Mouse (Mus musculus) heart, adult 2 months (tissue): Measurements from ENCODE around the gene Tbc1d14. TPM values are rescaled to one million over a fixed set of nuclear protein-coding genes. Genes with fewer than 3 reads are reported as not detected.

Experiments used
- DNase-seq, 2 experiments: peaks; one replicate each; pipeline ENCODE4 v3.0.0; 2021
- H3K27ac ChIP-seq: fragments of 200-600 bp; 2 replicates; pipeline ENCODE4 v1.8.1; 2022
- H3K27me3 ChIP-seq: fragments of 200-500 bp; 2 replicates; pipeline ENCODE4 v1.6.1; 2012; ENCODE audit warnings: mild to moderate bottlenecking, low read length, inconsistent platforms, mixed read lengths; ENCODE audit not compliant: control insufficient read depth, insufficient read depth
- H3K36me3 ChIP-seq: fragments of 200-500 bp; 2 replicates; pipeline ENCODE4 v1.6.1; 2012; ENCODE audit warnings: low read length, inconsistent platforms; ENCODE audit not compliant: control insufficient read depth, insufficient read depth
- H3K4me1 ChIP-seq: fragments of 200-500 bp; 2 replicates; pipeline ENCODE4 v1.6.1; 2011; ENCODE audit warnings: low read length; ENCODE audit not compliant: control insufficient read depth, insufficient read depth
- H3K4me3 ChIP-seq: fragments of 200-600 bp; 2 replicates; pipeline ENCODE4 v1.8.1; 2022
- H3K79me2 ChIP-seq: fragments of 200-500 bp; replicated peaks from 2 replicates; pipeline ENCODE4 v1.6.1; 2012; ENCODE audit warnings: mild to moderate bottlenecking, inconsistent platforms, low read length, moderate library complexity, mixed read lengths; ENCODE audit not compliant: control insufficient read depth, insufficient read depth
- H3K9ac ChIP-seq: fragments of 200-500 bp; 2 replicates; pipeline ENCODE4 v1.6.1; 2012; ENCODE audit warnings: low read depth, mild to moderate bottlenecking, control low read depth, inconsistent platforms, low read length, mixed read lengths
- CTCF ChIP-seq: fragments of 200-600 bp; IDR thresholded peaks from 2 replicates; pipeline ENCODE4 v1.8.1; 2022; ENCODE audit warnings: antibody characterized with exemption, mild to moderate bottlenecking, moderate library complexity
- EP300 ChIP-seq: fragments of 200-500 bp; IDR thresholded peaks from 2 replicates; pipeline ENCODE4 v1.6.1; 2011; ENCODE audit warnings: low read depth, low read length, control low read depth; ENCODE audit not compliant: insufficient read depth
- POLR2A ChIP-seq: fragments of 200-500 bp; IDR thresholded peaks from 2 replicates; pipeline ENCODE4 v1.6.1; 2011; ENCODE audit warnings: mild to moderate bottlenecking, low read depth, low read length, control low read depth; ENCODE audit not compliant: insufficient read depth
- WGBS: fragments of 180-500 bp; shearing (Covaris S2); methylation state at CpG from one replicate; pipeline ENCODE4 v1.1.7; 2018; 5-methylcytosine and 5-hydroxymethylcytosine counted together
- intact Hi-C: fragments of 180-260 bp; cut with DNase I; formaldehyde crosslinking; loops from one replicate; pipeline ENCODE4 v1.15.1; 2025
- polyA plus RNA-seq: library from polyadenylated mRNA; depleted of rRNA; stranded (reverse); fragments of >200 nt; gene quantifications from 2 replicates; pipeline ENCODE4 v1.2.3, GENCODE M21; 2012
- total RNA-seq, 2 experiments: library from RNA; stranded (reverse); gene quantifications; 2 replicates each; pipeline ENCODE4 v1.2.3; 2021

Tbc1d14 gene
- total and polyA plus RNA-seq, 3 experiments = 11.7 to 13.0 (median 12.4) TPM

DNA sequence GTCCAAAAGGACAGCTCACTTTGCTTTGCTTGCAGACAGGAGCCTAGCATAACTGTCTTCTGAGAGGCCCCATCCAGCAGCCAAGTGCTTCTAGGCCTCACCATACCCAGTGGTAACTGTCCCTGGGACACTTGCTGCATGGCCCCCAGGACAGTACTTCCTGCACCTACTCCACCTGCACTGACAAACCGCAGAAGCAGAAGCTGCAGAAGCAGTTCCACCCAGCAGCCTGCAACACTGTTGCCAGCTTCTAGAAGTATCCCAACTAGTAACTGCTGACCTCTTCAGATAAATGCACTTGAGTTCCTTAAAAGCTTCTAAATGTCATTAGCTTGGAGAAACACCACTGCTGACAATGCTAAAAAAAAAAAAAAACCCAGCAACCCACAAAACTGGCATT lies 78.0 kb downstream of the Tbc1d14 start:
- no peak overlapping the region for H3K9ac ChIP-seq
- H3K27me3 ChIP-seq = no peaks in the 10 kb centered on the region
- WGBS = 69% methylated on average over 1 of the region's 1 CpGs
- no peaks in the 10 kb centered on the region for H3K36me3 ChIP-seq
- no peaks in the 10 kb centered on the region for H3K79me2 ChIP-seq
- TF ChIP-seq CTCF (no peak), EP300 (no peak), POLR2A (no peak)
- intact Hi-C loops = no loop called here
- H3K4me3 ChIP-seq = no peak overlapping the region
- no peaks in the 10 kb centered on the region for H3K4me1 ChIP-seq
- no peak overlapping the region for H3K27ac ChIP-seq
- DNase-seq = peak in 1 of 2 experiments; percentile 43

DNA sequence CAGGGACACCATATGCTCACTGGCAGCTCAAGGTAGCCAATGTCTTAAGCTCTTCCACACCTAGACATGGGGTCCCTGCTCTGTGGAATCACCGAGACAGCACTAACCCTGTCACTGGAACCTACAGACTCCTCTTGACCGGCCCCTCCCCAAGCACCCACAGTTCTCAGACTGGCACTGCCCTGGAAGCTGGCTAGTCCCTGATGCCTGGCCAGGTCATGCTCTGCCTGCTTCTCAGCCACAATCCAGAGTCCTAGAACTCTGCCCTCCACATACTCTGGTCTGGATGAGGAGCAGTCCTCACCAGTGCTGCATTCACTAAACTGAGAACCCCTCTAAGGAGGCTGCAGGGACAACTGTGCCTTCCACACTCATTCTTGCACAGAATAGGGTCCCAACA lies 82.1 kb downstream of the Tbc1d14 start:
- no peak overlapping the region for H3K9ac ChIP-seq
- no peak overlapping the region for H3K4me3 ChIP-seq
- intact Hi-C loops = no loop called here
- H3K36me3 ChIP-seq = no peaks in the 10 kb centered on the region
- no peak for DNase-seq
- H3K27me3 ChIP-seq = no peaks in the 10 kb centered on the region
- WGBS = 97% methylated on average over 2 of the region's 2 CpGs
- no peaks in the 10 kb centered on the region for H3K79me2 ChIP-seq
- no peaks in the 10 kb centered on the region for H3K4me1 ChIP-seq
- TF ChIP-seq POLR2A (no peak), EP300 (no peak), CTCF (no peak)
- H3K27ac ChIP-seq = no peak overlapping the region

DNA sequence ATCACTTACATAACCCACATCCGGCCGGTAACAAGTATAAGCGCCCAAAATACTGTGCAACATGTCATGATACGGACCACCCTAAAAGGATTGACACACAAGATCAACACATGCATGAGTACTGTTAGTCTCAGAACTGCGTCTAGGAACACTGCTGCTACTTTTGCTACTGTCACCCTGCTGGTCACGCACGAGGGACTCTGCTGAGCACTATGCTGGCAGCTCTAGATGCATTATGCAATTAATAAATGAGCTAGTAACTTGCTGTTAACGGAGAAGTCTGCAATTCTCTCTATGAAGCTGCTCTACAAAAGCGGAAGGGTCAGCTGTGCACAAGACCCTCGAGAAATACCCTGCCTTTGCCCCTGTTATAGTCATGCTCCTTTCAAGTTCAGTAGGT lies 84.7 kb downstream of the Tbc1d14 start:
- 94% methylated on average over 10 of the region's 10 CpGs for WGBS
- no peak for DNase-seq
- intact Hi-C loops = no loop called here

DNA sequence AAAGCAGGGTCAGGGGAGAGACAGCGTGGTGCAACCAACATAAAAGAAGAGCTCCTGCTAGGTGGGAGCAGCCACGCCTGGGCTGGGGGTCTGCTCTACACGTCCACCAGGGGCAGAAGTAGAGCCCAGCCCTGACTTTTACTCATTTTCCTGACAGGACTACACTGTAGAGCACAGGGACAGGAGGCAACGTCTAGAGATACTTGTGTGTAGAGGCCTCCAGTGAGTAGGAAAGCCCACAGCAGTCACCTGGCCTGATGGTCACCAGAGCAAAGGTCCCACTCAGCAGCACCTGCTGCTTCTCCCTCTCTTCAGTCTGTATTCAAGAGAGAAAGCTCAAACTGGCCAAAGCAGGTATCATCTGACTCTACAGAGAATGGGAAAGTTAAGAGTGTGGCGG lies 87.4 kb downstream of the Tbc1d14 start:
- Histone ChIP-seq H3K4me1 (no peaks in the 10 kb centered on the region), H3K9ac (no peak overlapping the region), H3K36me3 (no peaks in the 10 kb centered on the region), H3K79me2 (no peaks in the 10 kb centered on the region), H3K4me3 (no peak overlapping the region), H3K27me3 (no peaks in the 10 kb centered on the region), H3K27ac (no peak overlapping the region)
- TF ChIP-seq EP300 = no peak
- TF ChIP-seq CTCF = no peak
- no peak for TF ChIP-seq POLR2A
- 88% methylated on average over 5 of the region's 5 CpGs for WGBS
- intact Hi-C loops = no loop called here
- DNase-seq = no peak

More for the DNA sequence above, 84.7 kb downstream of the Tbc1d14 start:
- Histone ChIP-seq H3K4me1 (no peaks in the 10 kb centered on the region), H3K9ac (no peak overlapping the region), H3K27ac (no peak overlapping the region), H3K79me2 (no peaks in the 10 kb centered on the region), H3K36me3 (no peaks in the 10 kb centered on the region), H3K27me3 (no peaks in the 10 kb centered on the region), H3K4me3 (no peak overlapping the region)
- TF ChIP-seq CTCF (no peak), EP300 (no peak), POLR2A (no peak)

DNA sequence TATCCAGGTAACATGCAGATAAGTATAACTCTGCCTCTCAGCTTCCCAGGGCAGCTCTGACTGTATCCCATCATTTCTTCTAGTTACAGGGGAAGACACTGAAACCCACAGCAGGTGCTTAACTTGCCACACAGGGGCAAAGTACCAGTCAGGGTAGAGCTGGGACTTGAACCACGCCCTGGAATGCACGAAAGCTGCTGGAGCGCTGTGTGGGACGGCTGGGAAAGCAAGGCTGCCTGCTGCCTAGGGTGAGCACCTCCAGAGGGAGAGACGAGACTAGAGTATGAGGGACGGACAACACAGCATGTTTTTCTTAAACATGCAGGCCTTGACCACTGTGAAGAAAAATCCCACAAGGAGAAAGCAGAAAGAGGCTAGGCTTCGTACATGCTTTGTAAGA lies 87.8 kb downstream of the Tbc1d14 start:
- TF ChIP-seq POLR2A (no peak), CTCF (no peak), EP300 (no peak)
- H3K4me1 ChIP-seq = no peaks in the 10 kb centered on the region
- no peak overlapping the region for H3K9ac ChIP-seq
- no peaks in the 10 kb centered on the region for H3K79me2 ChIP-seq
- H3K4me3 ChIP-seq = no peak overlapping the region
- intact Hi-C loops = no loop called here
- no peaks in the 10 kb centered on the region for H3K36me3 ChIP-seq
- no peak for DNase-seq
- no peaks in the 10 kb centered on the region for H3K27me3 ChIP-seq
- WGBS = 88% methylated on average over 7 of the region's 7 CpGs
- no peak overlapping the region for H3K27ac ChIP-seq

DNA sequence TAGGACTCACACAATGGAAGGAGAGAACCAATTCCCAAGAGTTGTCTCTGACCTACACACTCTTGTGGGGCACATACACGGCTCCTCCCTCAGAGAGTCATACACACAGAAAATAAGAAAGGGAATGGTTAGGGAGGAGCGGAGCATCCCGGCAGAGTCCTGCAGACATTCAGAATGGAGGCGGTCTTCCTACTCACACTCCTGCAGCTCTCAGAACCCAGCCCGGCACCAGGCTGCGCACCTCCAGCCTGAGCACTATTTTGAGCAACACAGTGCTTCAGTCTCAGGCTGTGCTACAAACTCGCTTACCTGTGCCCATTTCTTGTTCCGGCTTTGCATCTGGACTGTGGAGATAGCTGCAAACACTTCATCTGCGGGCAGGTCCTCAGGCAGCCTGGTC lies 98.4 kb downstream of the Tbc1d14 start:
- Histone ChIP-seq H3K79me2 (no peaks in the 10 kb centered on the region), H3K4me3 (no peak overlapping the region), H3K36me3 (no peaks in the 10 kb centered on the region), H3K9ac (no peak overlapping the region), H3K27ac (no peak overlapping the region), H3K4me1 (no peaks in the 10 kb centered on the region), H3K27me3 (no peaks in the 10 kb centered on the region)
- WGBS = 95% methylated on average over 9 of the region's 9 CpGs
- intact Hi-C loops = no loop called here
- TF ChIP-seq EP300 (no peak), CTCF (no peak), POLR2A (no peak)
- DNase-seq = no peak

DNA sequence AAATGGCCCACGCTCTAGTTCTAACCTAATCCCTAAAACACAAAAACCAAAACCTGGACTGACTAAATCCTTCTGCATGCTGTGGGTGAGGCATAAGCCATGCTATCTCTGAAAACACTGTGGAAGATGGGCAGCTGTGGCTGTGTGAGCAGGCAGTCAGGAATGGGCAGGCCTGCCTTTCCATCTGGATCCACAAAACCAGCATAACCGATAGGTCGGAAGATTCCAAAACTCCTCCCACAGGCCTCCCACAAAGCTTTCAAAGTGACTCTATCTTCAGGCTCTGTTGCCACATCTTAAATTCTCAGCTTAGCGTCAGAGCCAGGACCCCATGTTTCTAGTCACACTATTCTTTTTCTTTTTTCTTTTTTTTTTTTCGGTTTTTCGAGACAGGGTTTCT lies 99.2 kb downstream of the Tbc1d14 start:
- Histone ChIP-seq H3K27me3 (no peaks in the 10 kb centered on the region), H3K4me1 (no peaks in the 10 kb centered on the region), H3K79me2 (no peaks in the 10 kb centered on the region), H3K9ac (no peak overlapping the region), H3K36me3 (no peaks in the 10 kb centered on the region), H3K4me3 (no peak overlapping the region), H3K27ac (no peak overlapping the region)
- intact Hi-C loops = no loop called here
- no peak for DNase-seq
- WGBS = 86% methylated on average over 6 of the region's 6 CpGs
- TF ChIP-seq CTCF = no peak
- no peak for TF ChIP-seq EP300
- TF ChIP-seq POLR2A = no peak
